Mouse (Mus musculus): Measurements from ENCODE around the gene Adgrf1. TPM values are rescaled to one million over a fixed set of nuclear protein-coding genes. Genes with fewer than 3 reads are reported as not detected.

Adgrf1 gene
- total and polyA plus RNA-seq, 3 experiments: 0.05 TPM; not detected in 2

DNA sequence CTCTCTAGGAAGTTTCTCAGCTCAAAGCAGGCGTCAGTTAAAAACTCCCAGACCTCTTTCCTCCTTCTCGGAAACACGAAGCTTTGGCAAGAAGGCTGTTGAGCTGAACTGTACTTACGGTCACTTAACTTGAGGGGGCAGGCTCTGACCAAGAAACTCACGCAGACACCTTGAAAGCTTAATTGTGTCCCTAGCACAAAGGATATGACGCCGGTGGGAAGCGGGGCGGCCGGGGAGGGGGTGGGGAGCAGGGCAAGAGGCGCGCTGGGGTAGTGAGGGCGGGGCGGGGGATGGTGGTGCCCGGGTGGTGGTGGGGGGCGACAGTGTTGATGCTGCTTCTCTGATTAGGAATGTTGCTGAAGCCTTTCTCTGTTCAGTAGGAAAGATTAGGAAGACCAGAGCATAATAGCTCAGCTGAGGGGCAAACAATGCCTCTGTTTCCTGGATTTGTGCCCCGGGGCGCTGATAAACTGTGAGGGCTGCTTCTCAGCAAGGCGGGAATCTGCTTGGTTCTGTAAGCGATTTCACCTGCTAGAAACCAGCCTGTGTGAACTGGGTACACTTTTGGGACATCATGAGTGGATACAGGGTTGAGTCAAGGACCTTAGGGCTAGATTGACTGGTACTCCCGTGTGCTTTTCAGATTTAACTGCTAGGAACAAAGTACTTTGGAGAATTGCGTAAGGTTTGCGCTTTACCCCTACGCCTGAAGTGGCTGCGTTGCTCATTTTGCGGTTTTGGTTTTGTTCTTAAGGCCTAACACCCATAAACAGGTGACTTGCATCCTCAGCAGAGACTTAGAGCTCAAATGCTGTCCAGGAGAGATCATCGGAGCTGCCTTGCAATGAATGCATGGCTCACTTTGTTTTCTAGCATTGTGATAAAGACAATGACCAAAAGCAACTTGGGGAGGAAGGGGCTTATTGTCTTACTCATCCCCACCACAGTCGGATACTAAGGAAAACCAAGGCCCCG, 56.9 kb downstream of the Adgrf1 start:
- no peak for DNase-seq (ENCODE audit: low spot score)
- peaks cover 56% of the 10 kb centered on the region for H3K9me3 ChIP-seq (replicated peaks)
- TF ChIP-seq POLR2AphosphoS5 (IDR thresholded peaks at IDR 0.05; ENCODE audit: insufficient replicate concordance, low read depth, low read length) (no peak), GATA2 (IDR thresholded peaks at IDR 0.05; ENCODE audit: borderline replicate concordance, low read depth, low read length) (no peak), GATA1 (IDR thresholded peaks at IDR 0.05; ENCODE audit: borderline replicate concordance, low read length) (no peak), CTCF (IDR thresholded peaks at IDR 0.05; ENCODE audit: low read depth, low read length) (no peak)
- no peaks in the 10 kb centered on the region for H3K27me3 ChIP-seq (ENCODE audit: insufficient read depth, low read length)
- ATAC-seq (ENCODE audit: extremely low read depth, insufficient number of reproducible peaks, low FRiP score, poor library complexity, severe bottlenecking): no peak
- no peak overlapping the region for H3K4me3 ChIP-seq (ENCODE audit: low read depth, low read length)
- H3K4me1 ChIP-seq (ENCODE audit: insufficient read depth, low read depth, low read length): no peaks in the 10 kb centered on the region
- H3K36me3 ChIP-seq (replicated peaks): no peaks in the 10 kb centered on the region

GRCm38 (mm10) chr17:43327810-43328209, 57.7 kb downstream of the Adgrf1 start:
- Histone ChIP-seq H3K9me3 (replicated peaks) (peaks cover 54% of the 10 kb centered on the region), H3K36me3 (replicated peaks) (no peaks in the 10 kb centered on the region), H3K4me3 (ENCODE audit: low read depth, low read length) (no peak overlapping the region), H3K4me1 (ENCODE audit: insufficient read depth, low read depth, low read length) (no peaks in the 10 kb centered on the region), H3K27me3 (ENCODE audit: insufficient read depth, low read length) (no peaks in the 10 kb centered on the region)
- ATAC-seq (ENCODE audit: extremely low read depth, insufficient number of reproducible peaks, low FRiP score, poor library complexity, severe bottlenecking) (no peak), DNase-seq (ENCODE audit: low spot score) (no peak)
- no peak for TF ChIP-seq CTCF (IDR thresholded peaks at IDR 0.05; ENCODE audit: low read depth, low read length)
- TF ChIP-seq GATA2 (IDR thresholded peaks at IDR 0.05; ENCODE audit: borderline replicate concordance, low read depth, low read length): no peak
- no peak for TF ChIP-seq TAL1 (conservative IDR thresholded peaks at IDR 0.05; ENCODE audit: low read depth, low read length)
- TF ChIP-seq GATA1 (IDR thresholded peaks at IDR 0.05; ENCODE audit: borderline replicate concordance, low read length): no peak
- TF ChIP-seq POLR2AphosphoS5 (IDR thresholded peaks at IDR 0.05; ENCODE audit: insufficient replicate concordance, low read depth, low read length): no peak

GRCm38 (mm10) chr17:43329216-43329615, 59.1 kb downstream of the Adgrf1 start:
- no peaks in the 10 kb centered on the region for H3K27me3 ChIP-seq (ENCODE audit: insufficient read depth, low read length)
- H3K4me3 ChIP-seq (ENCODE audit: low read depth, low read length): no peak overlapping the region
- peaks cover 50% of the 10 kb centered on the region for H3K9me3 ChIP-seq (replicated peaks)
- no peak for TF ChIP-seq POLR2AphosphoS5 (IDR thresholded peaks at IDR 0.05; ENCODE audit: insufficient replicate concordance, low read depth, low read length)
- no peak for TF ChIP-seq TAL1 (conservative IDR thresholded peaks at IDR 0.05; ENCODE audit: low read depth, low read length)
- TF ChIP-seq GATA1 (IDR thresholded peaks at IDR 0.05; ENCODE audit: borderline replicate concordance, low read length): no peak
- no peak for TF ChIP-seq GATA2 (IDR thresholded peaks at IDR 0.05; ENCODE audit: borderline replicate concordance, low read depth, low read length)
- TF ChIP-seq CTCF (IDR thresholded peaks at IDR 0.05; ENCODE audit: low read depth, low read length): no peak
- DNase-seq (ENCODE audit: low spot score): no peak
- no peaks in the 10 kb centered on the region for H3K36me3 ChIP-seq (replicated peaks)
- H3K4me1 ChIP-seq (ENCODE audit: insufficient read depth, low read depth, low read length): no peaks in the 10 kb centered on the region
- ATAC-seq (ENCODE audit: extremely low read depth, insufficient number of reproducible peaks, low FRiP score, poor library complexity, severe bottlenecking): no peak

DNA sequence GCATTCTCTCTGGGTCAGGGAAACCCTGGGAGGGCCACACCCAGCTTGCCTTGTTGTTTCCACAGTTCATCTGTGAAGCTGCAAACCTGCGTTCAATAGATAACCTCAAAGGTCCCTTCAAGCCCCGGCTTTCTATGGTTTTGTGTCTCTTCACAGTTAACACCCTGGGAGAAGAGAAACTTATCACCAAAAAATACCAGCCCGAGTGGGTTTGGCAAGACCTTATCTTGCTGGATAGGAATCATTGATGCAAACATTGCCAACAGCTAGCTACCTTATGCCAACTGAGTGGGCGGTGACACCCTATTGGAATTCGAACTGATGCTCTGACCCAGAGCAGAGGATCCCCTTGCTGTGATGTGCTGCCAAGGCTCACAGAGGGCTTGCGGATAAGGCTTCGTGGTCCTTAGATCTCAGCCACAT, 59.6 kb downstream of the Adgrf1 start:
- DNase-seq (ENCODE audit: low spot score) (no peak), ATAC-seq (ENCODE audit: extremely low read depth, insufficient number of reproducible peaks, low FRiP score, poor library complexity, severe bottlenecking) (no peak)
- H3K4me3 ChIP-seq (ENCODE audit: low read depth, low read length): no peak overlapping the region
- H3K27me3 ChIP-seq (ENCODE audit: insufficient read depth, low read length): no peaks in the 10 kb centered on the region
- H3K36me3 ChIP-seq (replicated peaks): no peaks in the 10 kb centered on the region
- peaks cover 50% of the 10 kb centered on the region for H3K9me3 ChIP-seq (replicated peaks)
- H3K4me1 ChIP-seq (ENCODE audit: insufficient read depth, low read depth, low read length): no peaks in the 10 kb centered on the region
- TF ChIP-seq GATA2 (IDR thresholded peaks at IDR 0.05; ENCODE audit: borderline replicate concordance, low read depth, low read length) (no peak), CTCF (IDR thresholded peaks at IDR 0.05; ENCODE audit: low read depth, low read length) (no peak), TAL1 (conservative IDR thresholded peaks at IDR 0.05; ENCODE audit: low read depth, low read length) (no peak), GATA1 (IDR thresholded peaks at IDR 0.05; ENCODE audit: borderline replicate concordance, low read length) (no peak), POLR2AphosphoS5 (IDR thresholded peaks at IDR 0.05; ENCODE audit: insufficient replicate concordance, low read depth, low read length) (no peak)

DNA sequence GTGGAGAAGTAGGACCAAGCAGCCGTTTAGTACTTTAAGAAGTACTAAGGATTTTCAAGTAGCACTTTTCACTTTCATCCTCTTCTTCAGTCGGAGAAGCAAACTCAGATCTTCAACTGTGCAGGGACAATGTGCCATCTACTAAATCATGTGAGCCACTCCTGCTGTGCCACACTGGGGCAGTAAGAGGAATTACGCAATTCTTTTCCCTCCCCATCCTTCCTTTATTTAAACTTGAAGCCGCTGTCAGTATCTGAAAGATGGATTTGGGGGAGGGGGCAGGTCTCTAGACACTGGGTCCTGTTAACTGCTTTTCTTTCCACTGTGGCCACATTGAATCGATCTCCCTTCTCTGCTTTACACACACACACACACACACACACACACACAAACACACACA, 62.6 kb downstream of the Adgrf1 start:
- no peak for DNase-seq (ENCODE audit: low spot score)
- Histone ChIP-seq H3K4me1 (ENCODE audit: insufficient read depth, low read depth, low read length) (no peaks in the 10 kb centered on the region), H3K9me3 (replicated peaks) (peaks cover 36% of the 10 kb centered on the region), H3K36me3 (replicated peaks) (no peaks in the 10 kb centered on the region), H3K4me3 (ENCODE audit: low read depth, low read length) (no peak overlapping the region), H3K27me3 (ENCODE audit: insufficient read depth, low read length) (no peaks in the 10 kb centered on the region)
- ATAC-seq (ENCODE audit: extremely low read depth, insufficient number of reproducible peaks, low FRiP score, poor library complexity, severe bottlenecking): no peak
- no peak for TF ChIP-seq TAL1 (conservative IDR thresholded peaks at IDR 0.05; ENCODE audit: low read depth, low read length)
- TF ChIP-seq GATA2 (IDR thresholded peaks at IDR 0.05; ENCODE audit: borderline replicate concordance, low read depth, low read length): no peak
- TF ChIP-seq GATA1 (IDR thresholded peaks at IDR 0.05; ENCODE audit: borderline replicate concordance, low read length): no peak
- no peak for TF ChIP-seq POLR2AphosphoS5 (IDR thresholded peaks at IDR 0.05; ENCODE audit: insufficient replicate concordance, low read depth, low read length)
- TF ChIP-seq CTCF (IDR thresholded peaks at IDR 0.05; ENCODE audit: low read depth, low read length): no peak

DNA sequence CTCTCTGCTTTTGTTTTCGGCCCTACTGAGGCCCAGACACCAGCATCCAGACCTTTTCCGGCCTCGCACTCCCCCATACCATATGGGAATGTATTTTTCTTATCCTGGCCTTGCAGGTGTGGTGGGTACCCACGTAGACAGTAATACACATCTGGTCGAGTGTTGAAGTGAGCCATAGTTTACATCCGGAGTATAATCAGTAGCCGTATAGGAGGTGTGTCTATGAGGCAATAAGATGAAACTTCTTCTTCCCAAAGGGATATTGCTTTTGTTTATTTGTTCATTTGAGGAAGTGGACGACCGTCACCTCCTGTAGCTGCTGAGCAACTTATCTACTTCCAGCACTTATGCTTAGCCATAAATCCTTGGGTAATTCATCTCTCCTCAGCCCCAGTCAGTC, 63.9 kb downstream of the Adgrf1 start:
- H3K4me1 ChIP-seq (ENCODE audit: insufficient read depth, low read depth, low read length): no peaks in the 10 kb centered on the region
- no peak for TF ChIP-seq POLR2AphosphoS5 (IDR thresholded peaks at IDR 0.05; ENCODE audit: insufficient replicate concordance, low read depth, low read length)
- TF ChIP-seq CTCF (IDR thresholded peaks at IDR 0.05; ENCODE audit: low read depth, low read length): no peak
- no peak for TF ChIP-seq GATA1 (IDR thresholded peaks at IDR 0.05; ENCODE audit: borderline replicate concordance, low read length)
- no peak for TF ChIP-seq TAL1 (conservative IDR thresholded peaks at IDR 0.05; ENCODE audit: low read depth, low read length)
- no peak for TF ChIP-seq GATA2 (IDR thresholded peaks at IDR 0.05; ENCODE audit: borderline replicate concordance, low read depth, low read length)
- H3K4me3 ChIP-seq (ENCODE audit: low read depth, low read length): no peak overlapping the region
- H3K27me3 ChIP-seq (ENCODE audit: insufficient read depth, low read length): no peaks in the 10 kb centered on the region
- peaks cover 32% of the 10 kb centered on the region for H3K9me3 ChIP-seq (replicated peaks)
- H3K36me3 ChIP-seq (replicated peaks): no peaks in the 10 kb centered on the region
- no peak for DNase-seq (ENCODE audit: low spot score)
- no peak for ATAC-seq (ENCODE audit: extremely low read depth, insufficient number of reproducible peaks, low FRiP score, poor library complexity, severe bottlenecking)
